Mouse (Mus musculus) stomach, embryonic 16.5 days (tissue): Measurements from ENCODE around the gene Flt3. TPM values are rescaled to one million over a fixed set of nuclear protein-coding genes. Genes with fewer than 3 reads are reported as not detected.

ENCODE experiments used
- ATAC-seq: fragments of 200-750 bp; cut with Nextera tagmentation; 2 replicates; pipeline ENCODE4 v1.8.0; 2017; ENCODE audit warnings: moderate number of reproducible peaks, moderate TSS enrichment; ENCODE audit not compliant: insufficient read depth, low FRiP score
- H3K27ac ChIP-seq: fragments of 300-500 bp; sonication (generic); 2 replicates; pipeline ENCODE4 v1.5.1; 2014; ENCODE audit warnings: low read length
- H3K27me3 ChIP-seq: fragments of 300-500 bp; sonication (generic); 2 replicates; pipeline ENCODE4 v1.6.1; 2014; ENCODE audit warnings: low read length, control low read depth, mixed read lengths; ENCODE audit not compliant: control insufficient read depth, insufficient read depth
- H3K36me3 ChIP-seq: fragments of 300-500 bp; sonication (generic); 2 replicates; pipeline ENCODE4 v1.6.1; 2014; ENCODE audit warnings: low read length; ENCODE audit not compliant: control insufficient read depth, insufficient read depth
- H3K4me1 ChIP-seq: fragments of 300-500 bp; sonication (generic); 2 replicates; pipeline ENCODE4 v1.6.1; 2014; ENCODE audit warnings: low read length, control low read depth, mixed read lengths; ENCODE audit not compliant: control insufficient read depth, insufficient read depth
- H3K4me2 ChIP-seq: fragments of 300-500 bp; sonication (generic); 2 replicates; pipeline ENCODE4 v1.6.1; 2014; ENCODE audit warnings: low read depth, low read length, mixed read lengths
- H3K4me3 ChIP-seq: fragments of 300-500 bp; sonication (generic); replicated peaks from 2 replicates; pipeline ENCODE4 v1.5.1; 2014; ENCODE audit warnings: mild to moderate bottlenecking, low read length
- H3K9ac ChIP-seq: fragments of 300-500 bp; sonication (generic); 2 replicates; pipeline ENCODE4 v1.6.1; 2014; ENCODE audit warnings: low read length
- H3K9me3 ChIP-seq: fragments of 300-500 bp; sonication (generic); replicated peaks from 2 replicates; pipeline ENCODE4 v1.6.1; 2016; ENCODE audit warnings: low read length, control low read depth; ENCODE audit not compliant: control insufficient read depth
- WGBS: fragments of 180-500 bp; shearing (Covaris S2); extraction: QIAGEN DNeasy Blood & Tissue Kit; methylation state at CpG from one replicate; pipeline ENCODE4 v1.1.7; 2014; 5-methylcytosine and 5-hydroxymethylcytosine counted together
- polyA plus RNA-seq: library from polyadenylated mRNA; unstranded; fragments of >200 nt; fragmentation: Nextera tagmentation; extraction: Ambion mirVana; gene quantifications from 2 replicates; pipeline ENCODE4 v1.2.1, GENCODE M21; 2015

Gene Flt3
- polyA plus RNA-seq, 1 experiment from 2014 or later: 0.59 TPM

- Histone ChIP-seq H3K4me2 (no peak overlapping the region), H3K27me3 (no peaks in the 10 kb centered on the region), H3K9me3 (no peaks in the 10 kb centered on the region), H3K4me1 (no peaks in the 10 kb centered on the region), H3K9ac (no peak overlapping the region), H3K36me3 (no peaks in the 10 kb centered on the region), H3K4me3 (no peak overlapping the region), H3K27ac (no peak overlapping the region)
- WGBS: 92% methylated on average over 6 of the region's 6 CpGs
- ATAC-seq: no peak
Observed at GRCm38 (mm10) chr5:147368221-147368620, 32.1 kb downstream of the Flt3 start.

- H3K9me3 ChIP-seq: no peaks in the 10 kb centered on the region
- no peak overlapping the region for H3K27ac ChIP-seq
- no peaks in the 10 kb centered on the region for H3K27me3 ChIP-seq
- H3K4me2 ChIP-seq: no peak overlapping the region
- ATAC-seq: no peak
- H3K4me1 ChIP-seq: no peaks in the 10 kb centered on the region
- H3K4me3 ChIP-seq: no peak overlapping the region
- H3K36me3 ChIP-seq: no peaks in the 10 kb centered on the region
- 40% methylated on average over 16 of the region's 16 CpGs for WGBS
- H3K9ac ChIP-seq: no peak overlapping the region
Observed at GRCm38 (mm10) chr5:147365995-147366765, 34.1 kb downstream of the Flt3 start.

GRCm38 (mm10) chr5:147363054-147363453 lies 37.2 kb downstream of the Flt3 start:
- no peak for ATAC-seq
- Histone ChIP-seq H3K27me3 (no peaks in the 10 kb centered on the region), H3K9ac (no peak overlapping the region), H3K4me1 (no peaks in the 10 kb centered on the region), H3K4me3 (no peak overlapping the region), H3K9me3 (no peaks in the 10 kb centered on the region), H3K27ac (no peak overlapping the region), H3K4me2 (no peak overlapping the region), H3K36me3 (no peaks in the 10 kb centered on the region)
- WGBS: 79% methylated on average over 12 of the region's 12 CpGs

GRCm38 (mm10) chr5:147358481-147358880 lies 41.8 kb downstream of the Flt3 start:
- 84% methylated on average over 11 of the region's 11 CpGs for WGBS
- no peak overlapping the region for H3K4me2 ChIP-seq
- no peaks in the 10 kb centered on the region for H3K9me3 ChIP-seq
- no peaks in the 10 kb centered on the region for H3K36me3 ChIP-seq
- H3K4me3 ChIP-seq: no peak overlapping the region
- no peak overlapping the region for H3K9ac ChIP-seq
- no peaks in the 10 kb centered on the region for H3K4me1 ChIP-seq
- H3K27ac ChIP-seq: no peak overlapping the region
- H3K27me3 ChIP-seq: no peaks in the 10 kb centered on the region
- ATAC-seq: no peak

- Histone ChIP-seq H3K9ac (no peak overlapping the region), H3K4me1 (no peaks in the 10 kb centered on the region), H3K27ac (no peak overlapping the region), H3K36me3 (no peaks in the 10 kb centered on the region), H3K4me2 (no peak overlapping the region), H3K9me3 (no peaks in the 10 kb centered on the region), H3K4me3 (no peak overlapping the region), H3K27me3 (no peaks in the 10 kb centered on the region)
- WGBS: 51% methylated on average over 3 of the region's 3 CpGs
- no peak for ATAC-seq
Observed at GRCm38 (mm10) chr5:147357536-147357935, 42.8 kb downstream of the Flt3 start.

GRCm38 (mm10) chr5:147356260-147357055 lies 43.8 kb downstream of the Flt3 start:
- no peaks in the 10 kb centered on the region for H3K9me3 ChIP-seq
- H3K4me2 ChIP-seq: no peak overlapping the region
- H3K27me3 ChIP-seq: no peaks in the 10 kb centered on the region
- H3K4me3 ChIP-seq: no peak overlapping the region
- no peaks in the 10 kb centered on the region for H3K36me3 ChIP-seq
- no peaks in the 10 kb centered on the region for H3K4me1 ChIP-seq
- 87% methylated on average over 13 of the region's 13 CpGs for WGBS
- no peak overlapping the region for H3K9ac ChIP-seq
- no peak overlapping the region for H3K27ac ChIP-seq
- no peak for ATAC-seq

GRCm38 (mm10) chr5:147355788-147356187 lies 44.5 kb downstream of the Flt3 start:
- WGBS: 48% methylated on average over 3 of the region's 3 CpGs
- H3K4me3 ChIP-seq: no peak overlapping the region
- H3K27ac ChIP-seq: no peak overlapping the region
- H3K9ac ChIP-seq: no peak overlapping the region
- H3K36me3 ChIP-seq: no peaks in the 10 kb centered on the region
- no peaks in the 10 kb centered on the region for H3K9me3 ChIP-seq
- ATAC-seq: no peak
- H3K4me2 ChIP-seq: no peak overlapping the region
- H3K27me3 ChIP-seq: no peaks in the 10 kb centered on the region
- H3K4me1 ChIP-seq: no peaks in the 10 kb centered on the region

GRCm38 (mm10) chr5:147354985-147355384 lies 45.3 kb downstream of the Flt3 start:
- Histone ChIP-seq H3K4me1 (no peaks in the 10 kb centered on the region), H3K4me2 (no peak overlapping the region), H3K27me3 (no peaks in the 10 kb centered on the region), H3K36me3 (no peaks in the 10 kb centered on the region), H3K9ac (no peak overlapping the region), H3K27ac (no peak overlapping the region), H3K4me3 (no peak overlapping the region), H3K9me3 (no peaks in the 10 kb centered on the region)
- ATAC-seq: no peak
- WGBS: 73% methylated on average over 8 of the region's 8 CpGs

- H3K4me1 ChIP-seq: no peaks in the 10 kb centered on the region
- H3K9ac ChIP-seq: no peak overlapping the region
- no peak overlapping the region for H3K4me2 ChIP-seq
- H3K36me3 ChIP-seq: no peaks in the 10 kb centered on the region
- 61% methylated on average over 17 of the region's 17 CpGs for WGBS
- no peaks in the 10 kb centered on the region for H3K9me3 ChIP-seq
- no peak for ATAC-seq
- H3K27me3 ChIP-seq: no peaks in the 10 kb centered on the region
- H3K4me3 ChIP-seq: no peak overlapping the region
- no peak overlapping the region for H3K27ac ChIP-seq
Observed at GRCm38 (mm10) chr5:147354161-147354780, 46.0 kb downstream of the Flt3 start.
